Mouse (Mus musculus) cerebellum, adult 2 months (tissue): ENCODE measurements around the gene Has3.

Experiments used
- CTCF ChIP-seq: fragments of 200-500 bp; IDR thresholded peaks from 2 replicates; pipeline ENCODE4 v1.5.1; 2011; ENCODE audit warnings: low read depth, mild to moderate bottlenecking, control low read depth, low read length, moderate library complexity, borderline replicate concordance; ENCODE audit not compliant: insufficient read depth
- POLR2A ChIP-seq: fragments of 200-500 bp; IDR thresholded peaks from 2 replicates; pipeline ENCODE4 v1.6.1; 2011; ENCODE audit warnings: low read length, control low read depth, borderline replicate concordance; ENCODE audit not compliant: insufficient read depth

GRCm38 (mm10) chr8:106908291-106908690, 38.2 kb downstream of the Has3 start:
- TF ChIP-seq CTCF (no peak), POLR2A (no peak)
